Mouse (Mus musculus): ENCODE measurements at regions not wholly inside any gene's neighbourhood (a gene's known extent, or its start where the extent isn't known, plus 50 kb on each side); places are given as distances from the start of the nearest gene placed in this dataset.

GRCm38 (mm10) chr1:40950641-40951040 lies 145.2 kb downstream of the Tmem182 start:
- TF ChIP-seq POLR2A (IDR thresholded peaks at IDR 0.05; ENCODE audit: control insufficient read depth in 1 of 2, insufficient read depth in 1 of 2, low read depth in 1 of 2, low read length in 2 of 2, poor library complexity in 1 of 2) = no peak
- TF ChIP-seq HCFC1 (IDR thresholded peaks at IDR 0.05; ENCODE audit: low read depth, low read length) = no peak
- no peak for TF ChIP-seq GATA1 (IDR thresholded peaks at IDR 0.05; ENCODE audit: low read depth, low read length)
- TF ChIP-seq E2F4 (IDR thresholded peaks at IDR 0.05; ENCODE audit: borderline replicate concordance, low read depth, low read length) = no peak
- TF ChIP-seq MAX (IDR thresholded peaks at IDR 0.05; ENCODE audit: low read length) = no peak
- no peak for TF ChIP-seq ZMIZ1 (IDR thresholded peaks at IDR 0.05; ENCODE audit: low read depth, low read length)
- no peak for TF ChIP-seq NRF1 (IDR thresholded peaks at IDR 0.05; ENCODE audit: insufficient read depth, low read depth, low read length, poor library complexity, severe bottlenecking)
- no peak for TF ChIP-seq ZKSCAN1 (IDR thresholded peaks at IDR 0.05; ENCODE audit: low read depth, low read length)
- TF ChIP-seq USF2 (IDR thresholded peaks at IDR 0.05; ENCODE audit: borderline replicate concordance in 1 of 2, insufficient read depth in 1 of 2, low read depth in 1 of 2, low read length in 2 of 2) = no peak
- no peak for TF ChIP-seq CTCF (IDR thresholded peaks at IDR 0.05 in 2 of 3, conservative IDR thresholded peaks at IDR 0.05 in 1 of 3; ENCODE audit: control insufficient read depth in 1 of 3, insufficient read depth in 1 of 3, low read depth in 2 of 3, low read length in 3 of 3, poor library complexity in 1 of 3, severe bottlenecking in 1 of 3)
- no peak for TF ChIP-seq SMC3 (IDR thresholded peaks at IDR 0.05; ENCODE audit: low read depth, low read length)
- TF ChIP-seq GABPA (IDR thresholded peaks at IDR 0.05; ENCODE audit: low read depth, low read length) = no peak
- no peak for TF ChIP-seq POLR2AphosphoS5 (IDR thresholded peaks at IDR 0.05; ENCODE audit: borderline replicate concordance, low read depth, low read length)
- TF ChIP-seq CHD1 (IDR thresholded peaks at IDR 0.05; ENCODE audit: low read depth, low read length) = no peak
- TF ChIP-seq UBTF (IDR thresholded peaks at IDR 0.05; ENCODE audit: borderline replicate concordance, insufficient read depth, low read depth, low read length) = no peak
- TF ChIP-seq TBP (IDR thresholded peaks at IDR 0.05; ENCODE audit: low read depth, low read length) = no peak
- no peak for TF ChIP-seq SIN3A (IDR thresholded peaks at IDR 0.05; ENCODE audit: low read length)
- TF ChIP-seq RCOR1 (IDR thresholded peaks at IDR 0.05; ENCODE audit: low read depth, low read length) = no peak
- TF ChIP-seq CHD2 (IDR thresholded peaks at IDR 0.05; ENCODE audit: low read length) = no peak
- TF ChIP-seq MXI1 (IDR thresholded peaks at IDR 0.05; ENCODE audit: low read depth, low read length) = no peak
- Histone ChIP-seq H3K27ac (ENCODE audit: control insufficient read depth, low read depth, low read length) (no peak overlapping the region), H3K4me3 (ENCODE audit: control insufficient read depth in 1 of 2, insufficient read depth in 1 of 2, low read depth in 2 of 2, low read length in 2 of 2) (no peak overlapping the region), H3K27me3 (ENCODE audit: control insufficient read depth in 1 of 2, insufficient read depth in 2 of 2, low read length in 2 of 2) (no peaks in the 10 kb centered on the region), H3K36me3 (ENCODE audit: control insufficient read depth in 1 of 2, insufficient read depth in 2 of 2, low read length in 2 of 2) (no peaks in the 10 kb centered on the region), H3K9me3 (replicated peaks; ENCODE audit: insufficient read depth, low read length) (no peaks in the 10 kb centered on the region), H3K4me1 (ENCODE audit: control insufficient read depth in 1 of 2, insufficient read depth in 2 of 2, low read length in 2 of 2) (no peaks in the 10 kb centered on the region), H3K9ac (ENCODE audit: control insufficient read depth, low read depth, low read length, poor library complexity, severe bottlenecking) (no peak overlapping the region), H3K79me2 (ENCODE audit: control insufficient read depth, insufficient read depth, low read length, poor library complexity) (no peaks in the 10 kb centered on the region)
- no peak for DNase-seq (ENCODE audit: low read depth, low spot score)

GRCm38 (mm10) chr1:40954720-40955163 lies 149.3 kb downstream of the Tmem182 start:
- no peak for TF ChIP-seq CHD2 (IDR thresholded peaks at IDR 0.05; ENCODE audit: low read length)
- TF ChIP-seq NELFE (IDR thresholded peaks at IDR 0.05; ENCODE audit: low read depth, low read length) = no peak
- no peak for TF ChIP-seq UBTF (IDR thresholded peaks at IDR 0.05; ENCODE audit: borderline replicate concordance, insufficient read depth, low read depth, low read length)
- no peak for TF ChIP-seq USF2 (IDR thresholded peaks at IDR 0.05; ENCODE audit: borderline replicate concordance in 1 of 2, insufficient read depth in 1 of 2, low read depth in 1 of 2, low read length in 2 of 2)
- TF ChIP-seq POLR2AphosphoS5 (IDR thresholded peaks at IDR 0.05; ENCODE audit: borderline replicate concordance, low read depth, low read length) = no peak
- TF ChIP-seq JUND (IDR thresholded peaks at IDR 0.05; ENCODE audit: low read depth, low read length) = no peak
- no peak for TF ChIP-seq SIN3A (IDR thresholded peaks at IDR 0.05; ENCODE audit: low read length)
- no peak for TF ChIP-seq SMC3 (IDR thresholded peaks at IDR 0.05; ENCODE audit: low read depth, low read length)
- TF ChIP-seq BHLHE40 (IDR thresholded peaks at IDR 0.05; ENCODE audit: borderline replicate concordance, low read depth, low read length) = no peak
- TF ChIP-seq MAZ (IDR thresholded peaks at IDR 0.05; ENCODE audit: low read depth, low read length) = no peak
- no peak for DNase-seq (ENCODE audit: low read depth, low spot score)

More at GRCm38 (mm10) chr1:40954720-40955163, 149.3 kb downstream of the Tmem182 start:
- no peak overlapping the region for H3K9ac ChIP-seq (ENCODE audit: control insufficient read depth, low read depth, low read length, poor library complexity, severe bottlenecking)
- no peaks in the 10 kb centered on the region for H3K27me3 ChIP-seq (ENCODE audit: control insufficient read depth in 1 of 2, insufficient read depth in 2 of 2, low read length in 2 of 2)
- H3K27ac ChIP-seq (ENCODE audit: control insufficient read depth, low read depth, low read length) = no peak overlapping the region
- H3K79me2 ChIP-seq (ENCODE audit: control insufficient read depth, insufficient read depth, low read length, poor library complexity) = no peaks in the 10 kb centered on the region
- no peaks in the 10 kb centered on the region for H3K4me1 ChIP-seq (ENCODE audit: control insufficient read depth in 1 of 2, insufficient read depth in 2 of 2, low read length in 2 of 2)
- H3K9me3 ChIP-seq (replicated peaks; ENCODE audit: insufficient read depth, low read length) = no peaks in the 10 kb centered on the region
- no peak overlapping the region for H3K4me3 ChIP-seq (ENCODE audit: control insufficient read depth in 1 of 2, insufficient read depth in 1 of 2, low read depth in 2 of 2, low read length in 2 of 2)
- no peaks in the 10 kb centered on the region for H3K36me3 ChIP-seq (ENCODE audit: control insufficient read depth in 1 of 2, insufficient read depth in 2 of 2, low read length in 2 of 2)
